Mouse (Mus musculus) R1 (cell line): ENCODE measurements at regions not wholly inside any gene's neighbourhood (a gene's known extent, or its start where the extent isn't known, plus 50 kb on each side); places are given as distances from the start of the nearest gene placed in this dataset.

Experiments used
- DNase-seq: peaks from one replicate; pipeline ENCODE4 v3.0.0-alpha.2; 2018; ENCODE audit warnings: low read depth, low spot score

GRCm38 (mm10) chr5:119058231-119058851 is 497.9 kb downstream of the Med13l start:
- no peak for DNase-seq

- DNase-seq: no peak
These were observed 498.7 kb downstream of the Med13l start for GRCm38 (mm10) chr5:119059223-119059622.

GRCm38 (mm10) chr5:119060886-119061285 is 500.4 kb downstream of the Med13l start:
- DNase-seq: no peak

GRCm38 (mm10) chr5:119062478-119062877 is 502.0 kb downstream of the Med13l start:
- DNase-seq: no peak

- no peak for DNase-seq
These were observed 506.2 kb downstream of the Med13l start for GRCm38 (mm10) chr5:119066666-119067065.

- no peak for DNase-seq
These were observed 509.4 kb downstream of the Med13l start for GRCm38 (mm10) chr5:119069765-119070333.

GRCm38 (mm10) chr5:119072712-119073111 is 512.2 kb downstream of the Med13l start:
- no peak for DNase-seq

GRCm38 (mm10) chr5:119080747-119081146 is 520.3 kb downstream of the Med13l start:
- no peak for DNase-seq

GRCm38 (mm10) chr5:119082895-119083294 is 522.4 kb downstream of the Med13l start:
- no peak for DNase-seq

GRCm38 (mm10) chr5:119097576-119098193 is 537.2 kb downstream of the Med13l start:
- DNase-seq: peak; percentile 64

- no peak for DNase-seq
These were observed 539.3 kb downstream of the Med13l start for GRCm38 (mm10) chr5:119099817-119100216.

- DNase-seq: no peak
These were observed 543.0 kb downstream of the Med13l start for GRCm38 (mm10) chr5:119103503-119103902.

- DNase-seq: no peak
These were observed 547.4 kb downstream of the Med13l start for GRCm38 (mm10) chr5:119107898-119108297.

- DNase-seq: no peak
These were observed 549.0 kb downstream of the Med13l start for GRCm38 (mm10) chr5:119109501-119109900.

GRCm38 (mm10) chr5:119114074-119114473 is 553.6 kb downstream of the Med13l start:
- DNase-seq: peak; percentile 62

GRCm38 (mm10) chr5:119125745-119126144 is 544.7 kb upstream of the Tbx3 start:
- DNase-seq: no peak

- no peak for DNase-seq
These were observed 540.3 kb upstream of the Tbx3 start for GRCm38 (mm10) chr5:119130176-119130575.

GRCm38 (mm10) chr5:119131461-119131860 is 539.0 kb upstream of the Tbx3 start:
- DNase-seq: no peak

- DNase-seq: no peak
These were observed 537.1 kb upstream of the Tbx3 start for GRCm38 (mm10) chr5:119133378-119133777.

GRCm38 (mm10) chr5:119136916-119137315 is 533.6 kb upstream of the Tbx3 start:
- no peak for DNase-seq

GRCm38 (mm10) chr5:119137409-119137808 is 533.1 kb upstream of the Tbx3 start:
- no peak for DNase-seq

GRCm38 (mm10) chr5:119137821-119138221 is 532.6 kb upstream of the Tbx3 start:
- peak; percentile 47 for DNase-seq

GRCm38 (mm10) chr5:119138293-119138692 is 532.2 kb upstream of the Tbx3 start:
- no peak for DNase-seq
